Mouse (Mus musculus) lung, postnatal 25 days (tissue): ENCODE data around the gene Tab1.

Experiments used
- DNase-seq: peaks from one replicate; pipeline ENCODE4 v3.0.0; 2022; ENCODE audit warnings: low spot score

The Tab1 gene

DNA sequence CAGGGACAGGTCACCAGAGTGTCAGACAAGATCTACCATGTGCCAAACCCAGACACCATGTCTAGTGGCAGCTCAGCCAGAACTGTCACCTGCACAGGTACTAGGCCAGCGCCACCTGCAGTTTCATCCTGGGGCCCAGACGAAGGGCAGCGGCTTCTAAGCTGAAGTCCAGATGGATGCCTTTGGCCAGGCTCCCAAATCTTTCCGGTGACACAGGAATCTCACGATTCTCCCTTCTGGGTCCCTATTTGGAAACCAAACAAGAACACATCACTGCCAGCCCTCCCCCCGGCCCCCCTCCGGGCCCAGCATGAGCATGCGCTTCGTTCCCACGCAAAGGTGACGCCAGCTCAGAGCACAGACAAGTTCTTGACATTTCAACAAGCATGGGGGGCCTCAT, 30.3 kb downstream of the Tab1 start:
- no peak for DNase-seq

DNA sequence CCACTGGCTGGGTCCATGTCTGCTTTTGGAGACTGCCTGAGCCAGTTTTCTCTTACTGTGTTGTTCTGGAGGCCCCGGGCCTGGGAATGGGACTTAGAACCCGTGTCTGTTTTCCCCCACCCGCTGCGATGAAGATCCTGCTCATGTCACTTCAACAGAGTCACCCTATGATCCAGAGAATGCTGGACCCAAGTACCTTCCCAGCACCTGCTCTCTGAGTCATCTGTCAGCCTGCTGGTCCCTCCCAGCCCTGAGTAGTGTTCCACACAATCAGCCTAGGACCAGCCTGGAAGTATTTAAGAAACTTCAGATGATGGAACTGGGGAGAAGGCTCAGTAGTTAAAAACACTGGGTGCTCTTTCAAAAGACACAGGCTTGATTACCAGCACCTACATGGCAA, 30.8 kb downstream of the Tab1 start:
- DNase-seq = no peak

DNA sequence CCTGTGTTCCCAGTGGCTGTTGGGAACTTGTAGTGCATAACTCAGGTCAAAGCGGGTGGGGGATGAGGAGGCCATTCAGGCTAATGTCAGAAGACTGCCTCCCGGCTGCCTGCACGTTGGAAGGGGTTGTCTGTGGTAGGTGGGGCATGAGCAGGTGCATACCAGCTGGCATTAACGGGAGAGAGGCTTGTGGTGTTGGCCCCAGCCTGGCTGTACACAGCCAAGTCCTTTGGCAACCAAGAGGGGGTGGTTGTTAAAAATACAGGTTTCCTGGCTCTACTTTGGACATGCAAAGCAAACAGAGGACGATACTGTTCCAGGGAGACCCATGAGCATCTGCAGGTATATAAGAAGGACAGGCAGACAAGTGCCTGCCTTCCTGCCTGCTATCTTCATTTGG, 32.5 kb downstream of the Tab1 start:
- DNase-seq = no peak

DNA sequence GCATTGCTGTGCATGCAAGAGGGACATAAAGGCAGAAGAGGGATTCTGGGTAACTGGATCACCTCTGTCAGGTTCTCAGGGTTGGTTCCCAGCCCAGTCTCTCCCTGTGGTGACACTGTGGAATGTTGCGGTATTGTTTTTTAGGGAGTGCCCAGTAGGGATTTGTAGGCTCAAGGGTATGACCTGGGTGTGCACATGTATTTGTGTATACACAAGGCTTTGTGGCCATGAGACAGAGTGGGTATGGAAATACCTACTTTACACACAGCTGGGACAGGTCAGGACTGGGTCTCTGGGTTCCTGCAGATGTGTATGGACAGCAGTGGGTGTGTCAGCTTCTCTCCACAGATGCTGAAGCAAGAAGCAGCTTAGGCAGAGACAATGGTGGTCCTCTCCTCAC, 36.6 kb downstream of the Tab1 start:
- DNase-seq = peak; percentile 48

DNA sequence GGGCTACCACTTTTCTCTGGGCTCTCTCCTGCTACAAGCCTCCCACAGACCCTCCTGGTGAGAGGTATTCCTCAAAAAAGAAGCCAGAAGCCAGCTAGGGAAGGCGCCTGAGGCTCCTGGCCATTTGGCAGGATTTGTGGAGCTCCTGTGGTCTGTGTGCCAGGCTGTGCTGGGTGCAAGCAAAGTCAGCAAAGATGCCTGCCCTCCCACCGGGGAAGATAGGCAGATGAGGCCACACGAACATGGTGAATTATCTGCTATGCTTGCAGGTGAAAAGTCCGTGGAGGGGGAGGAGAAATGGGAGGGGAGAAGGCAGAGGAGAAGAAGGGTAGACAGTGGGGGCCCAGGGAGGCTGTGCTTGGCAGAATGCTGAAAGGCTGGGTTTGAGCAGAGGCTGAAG, 37.4 kb downstream of the Tab1 start:
- DNase-seq = no peak

DNA sequence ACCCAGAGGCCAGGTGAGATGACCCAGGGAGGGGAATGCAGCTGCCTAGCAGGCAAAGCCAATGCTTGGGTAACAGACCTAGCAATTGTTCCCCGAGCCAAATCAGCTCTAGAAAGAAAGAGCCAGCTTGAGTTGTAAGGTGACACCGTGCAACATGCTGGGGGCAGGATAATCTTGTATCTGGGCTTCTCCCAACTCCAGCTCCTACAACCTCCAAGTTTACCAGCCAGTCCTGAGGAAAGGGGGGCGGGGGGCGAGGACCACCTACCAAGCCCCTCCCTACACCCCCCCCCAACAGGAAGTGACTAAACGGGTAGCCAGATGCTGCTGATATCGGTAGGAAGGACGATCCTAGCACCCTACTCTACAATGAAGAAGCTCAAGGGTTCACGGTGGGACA, 38.4 kb downstream of the Tab1 start:
- DNase-seq = no peak

DNA sequence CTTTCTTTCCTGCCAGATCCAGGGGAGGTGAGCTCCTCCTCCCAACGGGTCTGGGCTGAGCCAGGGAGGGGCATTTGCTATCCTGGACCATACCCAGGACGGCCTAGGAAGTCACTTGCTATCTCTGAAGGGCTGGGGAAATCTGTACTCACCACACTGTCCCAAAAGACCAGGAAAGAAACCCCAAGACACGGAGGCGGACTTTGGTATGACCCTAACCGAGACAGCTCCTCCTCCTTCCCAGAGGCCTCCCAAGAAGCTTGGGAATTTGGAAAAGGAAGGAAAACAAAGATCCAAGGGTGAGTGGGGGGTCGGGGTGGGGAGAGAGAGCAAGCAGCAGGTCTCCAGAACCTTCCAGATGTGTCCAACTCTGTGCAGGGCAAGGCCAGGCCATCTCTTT, 38.9 kb downstream of the Tab1 start:
- no peak for DNase-seq

DNA sequence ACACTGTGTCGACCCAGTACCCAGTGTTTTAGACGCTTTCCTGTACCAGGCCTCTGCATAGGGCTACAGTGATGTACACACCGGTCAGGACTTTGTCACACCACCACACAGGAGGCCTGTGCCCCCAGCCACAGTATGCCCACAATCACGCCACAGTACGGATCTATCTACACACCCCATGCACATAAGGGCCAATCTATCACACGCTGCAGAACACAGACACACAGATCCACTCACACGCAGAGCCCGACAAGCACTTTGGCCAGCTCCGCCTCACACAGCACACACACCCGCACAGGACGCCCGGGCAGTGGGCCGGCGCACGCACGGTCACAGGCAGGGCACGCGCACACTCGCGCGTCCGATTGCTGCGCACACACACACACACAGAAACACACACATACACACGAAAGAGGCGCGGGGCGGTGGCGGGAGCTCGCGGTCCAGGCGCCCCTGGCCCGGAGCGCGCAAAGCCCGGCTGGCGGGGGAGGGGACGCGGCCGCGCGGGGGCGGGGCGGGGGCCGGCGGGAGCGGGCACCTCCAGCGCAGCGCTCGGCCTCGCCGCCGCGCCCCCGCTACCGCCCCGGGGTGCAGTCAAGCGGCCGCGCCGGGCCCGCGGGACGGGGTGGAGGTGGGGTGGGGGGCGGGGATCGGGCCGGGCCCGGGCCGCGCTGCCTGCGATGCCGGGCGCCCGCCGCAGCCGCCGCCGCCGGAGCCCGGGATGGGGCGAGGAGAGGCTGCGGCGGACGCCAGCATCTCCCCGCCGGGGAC, 40.3 kb downstream of the Tab1 start, which contains the start of gene Mgat3:
Gene Mgat3, plus strand, starts transcription at position 721 of the 771 bp plus-strand sequence.
- DNase-seq = no peak

DNA sequence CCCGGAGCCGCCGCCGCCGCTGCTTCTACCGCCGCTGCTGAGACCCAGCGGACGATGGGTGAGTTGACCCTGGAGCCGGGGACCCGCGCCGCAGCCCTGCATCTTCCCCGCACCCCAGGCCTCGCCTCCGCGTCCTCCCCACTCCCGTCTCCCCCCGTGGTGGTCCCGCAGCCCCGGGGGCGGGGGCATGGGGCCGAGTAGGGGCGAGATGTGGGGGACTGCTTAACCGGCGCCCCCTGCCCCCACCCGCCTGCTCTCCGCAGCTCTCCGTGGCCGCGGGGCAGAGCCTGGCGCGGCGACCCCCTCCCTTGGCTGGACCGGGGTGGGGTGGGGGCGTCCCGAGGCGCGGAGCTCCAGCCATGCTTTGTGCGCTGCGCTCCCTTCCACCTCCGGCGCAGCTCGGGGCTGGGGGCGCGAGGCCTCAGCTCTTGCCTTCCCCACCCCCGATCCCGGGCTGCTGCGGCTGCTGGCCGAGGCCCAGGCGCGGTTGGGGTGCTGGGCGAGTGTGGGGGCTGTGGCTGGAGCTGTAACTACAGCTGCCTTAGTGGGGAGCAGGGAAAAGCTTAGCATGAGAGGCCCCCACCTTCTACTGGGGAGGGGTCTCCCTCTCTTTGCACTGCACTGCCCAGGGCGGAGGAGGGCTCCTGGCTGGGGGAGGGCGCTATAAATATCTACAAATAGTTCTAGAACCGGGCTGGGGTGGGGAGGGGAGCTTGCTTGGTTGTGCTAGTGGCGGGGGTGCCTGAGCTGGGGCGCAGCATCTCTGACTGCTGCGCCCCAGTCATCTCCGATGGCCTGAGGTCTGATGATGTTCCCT, 41.1 kb downstream of the Tab1 start:
- DNase-seq = no peak

DNA sequence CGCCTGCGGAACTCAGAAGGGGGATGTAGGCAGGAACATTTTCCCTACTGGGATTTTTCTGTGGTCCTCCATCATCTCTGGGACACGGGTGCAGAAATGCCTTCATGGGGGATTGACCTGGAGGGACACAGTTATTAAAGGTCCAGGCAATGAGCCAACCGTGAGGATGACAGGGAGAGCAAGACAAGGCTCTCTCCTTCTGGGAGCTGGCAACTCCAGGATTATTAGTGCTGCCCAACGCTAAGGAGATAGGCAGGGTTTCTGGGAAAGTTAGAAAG, 41.6 kb downstream of the Tab1 start:
- no peak for DNase-seq

DNA sequence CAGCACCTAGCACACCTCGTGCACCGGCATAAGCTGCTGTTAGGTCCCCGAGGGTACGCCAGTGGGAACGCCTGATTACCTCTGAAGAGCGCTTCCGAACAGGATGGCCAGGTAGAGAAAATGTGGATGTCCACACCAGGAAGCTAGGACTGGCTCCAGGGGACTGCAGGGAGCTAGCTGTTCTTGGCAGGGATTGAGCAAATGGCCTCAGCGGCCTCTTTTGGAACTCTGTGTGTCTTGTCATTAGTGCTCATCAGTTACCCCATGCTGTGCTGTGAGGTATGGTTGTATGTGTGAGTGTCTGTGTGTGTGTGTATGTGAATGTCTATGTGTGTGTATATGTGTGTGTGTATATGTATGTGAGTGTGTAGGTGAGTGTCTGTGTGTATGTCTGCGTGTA, 42.4 kb downstream of the Tab1 start:
- DNase-seq = no peak

DNA sequence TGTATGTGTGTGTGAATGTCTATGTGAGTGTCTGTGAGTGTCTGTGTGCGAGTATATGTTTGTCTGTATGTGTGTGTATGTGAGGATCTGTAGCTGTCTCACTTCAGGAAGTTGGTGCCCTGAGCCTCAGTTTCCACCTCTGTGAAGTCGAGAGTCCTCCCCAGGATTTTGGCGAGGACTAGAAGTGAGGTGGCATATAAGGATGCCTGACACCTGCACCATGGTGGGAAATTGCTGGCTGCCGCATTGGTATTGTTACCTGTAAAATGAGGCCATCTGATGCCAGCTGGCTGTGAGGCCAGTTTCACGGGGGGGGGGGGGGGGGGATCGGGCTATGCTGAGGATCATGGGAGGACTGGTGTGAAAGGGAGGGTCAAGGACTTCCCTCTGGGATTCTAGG, 42.8 kb downstream of the Tab1 start:
- DNase-seq = no peak

DNA sequence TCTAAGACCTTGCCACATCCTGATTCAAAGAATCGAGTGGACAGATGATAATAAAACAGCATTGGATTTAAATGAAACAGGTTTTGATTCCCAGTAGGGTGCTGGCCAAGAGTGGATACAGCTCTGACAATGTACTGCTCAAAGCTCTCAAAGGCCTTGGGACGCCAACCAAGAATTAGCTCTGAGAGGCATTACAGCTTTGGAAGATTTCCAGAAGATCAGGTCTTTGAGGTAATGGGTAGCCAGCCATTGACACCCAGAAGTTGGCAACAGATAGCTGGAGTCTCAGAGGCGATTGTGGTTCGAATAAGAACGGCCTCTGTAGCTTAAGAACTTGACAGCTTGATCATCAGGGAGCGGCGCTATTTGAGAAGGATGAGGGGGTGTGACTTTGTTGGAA, 48.6 kb downstream of the Tab1 start:
- no peak for DNase-seq

DNA sequence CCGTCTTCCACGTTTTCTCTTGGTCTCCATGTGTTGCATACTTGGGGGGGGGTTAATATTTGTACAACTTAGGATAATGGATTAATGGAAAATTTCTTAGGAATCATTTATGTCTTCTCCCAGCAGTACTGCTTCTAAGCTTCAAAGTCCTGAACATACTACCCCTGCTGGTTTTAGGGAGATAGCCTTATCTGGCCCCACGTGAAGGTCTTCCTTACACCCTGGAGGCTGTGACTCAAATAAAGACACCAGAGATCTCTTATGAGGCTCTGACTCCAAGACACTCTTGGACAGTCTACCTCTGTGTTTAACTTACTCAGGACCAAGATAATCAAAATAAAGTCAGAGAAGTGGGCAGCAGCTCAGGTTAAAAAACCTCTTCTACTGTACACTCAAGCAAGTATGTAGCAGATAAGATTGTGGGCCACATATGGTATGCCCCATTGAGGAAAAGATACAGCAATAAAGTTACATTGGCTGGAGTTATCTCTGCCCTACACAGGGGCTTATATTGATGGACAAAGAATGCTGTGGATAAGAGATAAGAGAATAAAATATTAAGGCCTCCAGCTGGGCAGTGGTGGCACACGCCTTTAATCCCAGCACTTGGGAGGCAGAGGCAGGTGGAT, 49.3 kb downstream of the Tab1 start:
- no peak for DNase-seq

DNA sequence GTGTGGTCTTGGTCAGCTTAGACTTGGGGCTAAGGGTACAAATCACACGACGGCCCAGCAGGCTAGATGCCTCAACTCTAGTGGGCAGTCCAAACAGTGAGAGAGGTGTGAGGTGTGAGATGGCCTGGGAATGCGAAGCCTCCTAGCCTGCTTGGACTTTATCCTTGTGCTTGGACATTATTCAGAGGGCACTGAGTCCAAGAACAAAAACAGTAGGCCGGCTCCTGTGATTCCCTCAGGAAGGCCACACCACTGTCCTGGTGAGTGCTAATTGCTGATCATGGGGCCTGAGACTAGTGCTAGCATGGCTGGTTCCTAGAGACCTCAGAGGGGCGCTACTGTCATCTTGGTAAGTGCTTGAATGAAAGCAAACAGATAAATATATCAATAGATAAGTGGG, 56.0 kb downstream of the Tab1 start:
- no peak for DNase-seq

DNA sequence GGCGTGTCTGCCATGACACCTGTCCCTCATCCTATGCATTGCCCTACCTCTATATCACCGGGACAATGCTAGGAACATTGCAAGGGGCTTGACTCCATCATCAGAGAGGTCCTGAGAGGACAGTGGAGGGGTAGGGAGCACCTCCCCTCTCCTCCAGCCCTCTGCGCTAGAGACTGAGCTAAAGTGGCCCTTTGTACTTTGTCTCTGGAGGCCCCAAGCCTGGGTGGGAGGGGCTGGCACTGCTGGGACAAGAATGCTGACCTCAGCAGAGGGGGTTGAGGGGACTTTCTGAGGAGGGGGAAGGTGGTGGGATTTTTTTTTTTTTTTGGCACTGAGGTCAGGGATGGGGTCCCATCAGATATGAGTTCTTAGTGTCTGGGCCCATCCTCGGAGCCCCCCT, 57.1 kb downstream of the Tab1 start:
- DNase-seq = no peak

DNA sequence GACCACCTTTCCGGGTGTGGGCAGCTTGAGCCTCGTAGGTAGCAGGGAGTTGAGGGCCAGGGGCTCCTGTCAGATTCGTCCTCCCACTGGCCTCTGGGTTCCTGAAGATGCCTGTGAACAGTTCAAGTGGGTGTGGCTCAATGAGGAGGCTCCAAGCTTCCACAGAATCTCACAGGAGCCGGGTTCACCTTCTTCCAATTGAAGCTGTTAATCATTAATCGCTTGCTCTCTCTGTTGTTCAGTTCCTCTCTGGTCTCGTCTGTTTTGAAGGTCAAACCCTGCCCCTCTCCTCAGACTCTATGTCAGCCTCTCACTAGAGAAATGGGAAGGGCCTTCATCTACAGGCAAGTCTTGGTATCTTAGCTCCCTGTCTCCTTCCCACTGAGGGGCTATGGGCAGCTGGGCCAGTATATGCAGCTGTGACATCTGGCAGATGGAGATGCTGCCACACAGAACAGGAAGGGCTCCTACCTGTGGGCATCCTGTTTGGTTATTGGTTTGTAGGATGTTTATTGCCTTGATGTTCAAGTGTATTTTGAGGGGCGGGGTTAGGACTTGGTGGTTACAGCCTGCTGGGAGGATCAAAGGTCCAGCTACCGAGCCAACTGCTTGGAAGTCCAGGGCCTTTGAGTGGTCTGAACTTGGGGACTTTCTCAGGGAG, 58.8 kb downstream of the Tab1 start:
- DNase-seq = no peak

DNA sequence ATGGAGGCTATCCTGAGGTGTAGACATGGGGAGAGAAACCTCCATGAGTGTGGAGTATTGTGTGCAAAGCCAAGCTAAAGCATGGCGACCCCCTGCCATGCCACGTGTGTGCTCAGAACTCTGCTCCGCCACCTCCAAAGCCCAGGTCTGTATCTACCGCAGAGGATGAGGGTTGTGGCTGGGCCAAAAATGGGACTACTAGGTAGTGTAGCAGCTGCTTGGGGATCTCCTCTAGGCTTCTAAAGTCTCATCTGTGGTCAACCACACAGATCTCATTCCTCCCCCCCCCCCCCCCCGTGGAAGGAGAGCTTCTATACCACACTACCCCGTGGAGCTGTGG, 59.3 kb downstream of the Tab1 start:
- no peak for DNase-seq

DNA sequence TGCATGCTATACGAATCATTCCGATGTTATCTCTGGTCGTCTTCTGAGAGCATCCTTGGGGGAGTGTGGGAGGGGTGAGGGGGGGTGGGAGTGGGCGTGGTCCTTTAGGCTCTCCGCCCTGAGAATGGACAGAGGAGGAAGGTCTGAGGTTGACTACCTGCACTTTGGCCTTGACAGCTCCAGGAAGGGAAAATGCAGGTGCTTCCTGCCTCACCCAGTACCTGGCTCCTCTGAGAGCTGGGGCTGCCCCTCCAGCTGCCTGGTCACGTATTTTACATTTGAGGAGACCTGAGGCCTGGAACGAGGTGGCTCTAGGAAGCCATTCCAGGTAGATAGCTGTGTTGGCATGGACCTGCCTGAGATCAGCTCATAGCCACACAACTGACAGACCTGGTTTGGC, 59.9 kb downstream of the Tab1 start:
- DNase-seq = no peak

DNA sequence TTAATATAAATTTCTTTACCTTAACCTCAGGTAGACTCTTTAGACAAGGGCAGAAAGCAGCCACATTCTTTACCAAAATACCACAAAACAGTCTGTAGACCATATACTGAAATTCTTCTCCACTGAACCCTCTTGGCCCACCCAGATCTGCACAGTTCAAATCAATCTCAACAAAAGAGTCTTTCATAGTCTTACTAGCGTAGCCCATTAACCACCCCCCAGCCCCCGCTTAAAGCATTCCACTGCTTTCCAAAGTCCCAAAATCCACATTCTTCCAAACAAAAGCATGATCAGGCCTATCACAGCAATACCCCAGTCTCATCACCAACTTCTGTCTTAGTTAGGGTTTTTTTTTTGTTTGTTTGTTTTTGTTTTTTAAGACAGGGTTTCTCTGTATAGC, 66.6 kb downstream of the Tab1 start:
- no peak for DNase-seq

DNA sequence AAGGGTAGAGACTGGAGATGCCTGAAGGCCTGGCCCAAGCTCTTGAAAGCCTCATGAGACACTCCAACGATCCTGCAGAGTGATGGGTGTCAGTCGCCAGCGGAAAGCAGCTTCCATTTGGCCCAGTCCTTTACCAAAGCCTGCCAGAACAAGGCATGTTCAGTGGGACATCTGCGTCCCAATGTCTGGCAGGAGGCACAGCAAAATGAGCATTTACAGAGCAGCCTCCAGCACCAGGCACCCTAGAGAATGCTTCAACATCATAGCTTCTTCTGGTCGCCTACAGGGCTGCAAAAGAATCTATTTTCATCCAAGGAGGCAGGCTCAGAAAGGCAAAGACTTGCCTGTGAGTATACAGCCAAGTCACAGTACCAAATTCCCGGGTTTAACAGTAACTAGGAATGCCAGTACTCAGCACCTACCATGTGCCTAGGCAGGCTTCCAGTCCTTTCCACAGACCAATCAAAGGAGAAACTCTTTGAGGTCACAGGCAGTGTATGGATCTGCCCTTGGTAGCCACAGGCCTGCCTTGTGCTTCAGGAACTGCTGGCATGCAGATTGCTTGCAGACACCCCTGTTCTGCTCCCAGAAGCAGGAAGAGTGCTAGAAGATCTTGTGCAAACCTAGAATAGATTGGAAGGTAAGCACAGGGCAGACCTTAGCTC, 69.3 kb downstream of the Tab1 start:
- no peak for DNase-seq

DNA sequence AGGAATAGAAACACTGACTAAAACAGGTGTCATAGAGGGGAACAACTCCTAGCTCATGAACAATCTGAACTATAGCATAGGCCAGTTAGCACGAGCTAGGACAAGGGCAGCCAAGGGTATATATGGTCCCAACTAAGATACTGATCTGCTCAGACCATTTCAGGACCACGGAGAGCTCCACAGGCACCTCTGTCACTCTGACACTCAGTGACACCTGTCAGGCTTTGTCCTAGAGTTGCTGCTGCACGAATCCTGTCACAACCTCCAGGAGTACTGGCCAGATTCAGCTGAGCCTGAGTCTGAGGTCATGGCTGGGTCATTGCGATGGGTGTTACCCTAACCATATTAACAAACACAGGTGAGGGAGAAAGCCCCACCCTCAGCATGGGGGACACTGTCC, 70.5 kb downstream of the Tab1 start:
- no peak for DNase-seq
